Mouse (Mus musculus) forebrain, embryonic 14.5 days (tissue): Measurements from ENCODE around the gene Gm5726. TPM values are rescaled to one million over a fixed set of nuclear protein-coding genes. Genes with fewer than 3 reads are reported as not detected.
"Not testable (repeated sequence)": the region's sequence is repeated elsewhere in the genome, so short reads cannot be mapped to it uniquely, and the experiment has no call there.

Source experiments
- ATAC-seq: fragments of 200-750 bp; cut with Nextera tagmentation; 2 replicates; pipeline ENCODE4 v1.8.0; 2017; ENCODE audit warnings: mild to moderate bottlenecking, moderate library complexity
- DNase-seq: peaks from one replicate; pipeline ENCODE4 v3.0.0-alpha.2; 2015; ENCODE audit warnings: low spot score
- H3K27ac ChIP-seq: fragments of 300-500 bp; sonication (generic); 2 replicates; pipeline ENCODE4 v1.5.1; 2014; ENCODE audit warnings: low read depth, mild to moderate bottlenecking, control low read depth, low read length, moderate library complexity
- H3K27me3 ChIP-seq: fragments of 300-500 bp; sonication (generic); replicated peaks from 2 replicates; pipeline ENCODE4 v1.6.1; 2014; ENCODE audit warnings: low read length, control low read depth, mixed read lengths; ENCODE audit not compliant: control insufficient read depth, insufficient read depth
- H3K36me3 ChIP-seq: fragments of 300-500 bp; sonication (generic); 2 replicates; pipeline ENCODE4 v1.6.1; 2014; ENCODE audit warnings: low read length, control low read depth; ENCODE audit not compliant: control insufficient read depth, insufficient read depth
- H3K4me1 ChIP-seq: fragments of 300-500 bp; sonication (generic); 2 replicates; pipeline ENCODE4 v1.6.1; 2014; ENCODE audit warnings: antibody characterized with exemption, low read length, control low read depth; ENCODE audit not compliant: control insufficient read depth, insufficient read depth
- H3K4me2 ChIP-seq: fragments of 300-500 bp; sonication (generic); 2 replicates; pipeline ENCODE4 v1.6.1; 2014; ENCODE audit warnings: mild to moderate bottlenecking, control low read depth, low read length
- H3K4me3 ChIP-seq: fragments of 300-500 bp; sonication (generic); 2 replicates; pipeline ENCODE4 v1.5.1; 2014; ENCODE audit warnings: low read depth, low read length, control low read depth
- H3K9ac ChIP-seq: fragments of 300-500 bp; sonication (generic); 2 replicates; pipeline ENCODE4 v1.6.1; 2014; ENCODE audit warnings: mild to moderate bottlenecking, low read length, control low read depth, moderate library complexity
- H3K9me3 ChIP-seq: fragments of 300-500 bp; sonication (generic); replicated peaks from 2 replicates; pipeline ENCODE4 v1.6.1; 2016; ENCODE audit warnings: low read length, control low read depth, mixed read lengths; ENCODE audit not compliant: control insufficient read depth
- WGBS: fragments of 180-500 bp; shearing (Covaris S2); extraction: QIAGEN DNeasy Blood & Tissue Kit; methylation state at CpG from one replicate; pipeline ENCODE4 v1.1.7; 2014; 5-methylcytosine and 5-hydroxymethylcytosine counted together
- polyA plus RNA-seq: library from polyadenylated mRNA; unstranded; fragments of >200 nt; fragmentation: Nextera tagmentation; extraction: Ambion mirVana; gene quantifications from 2 replicates; pipeline ENCODE4 v1.2.1, GENCODE M21; 2014

The Gm5726 gene
- polyA plus RNA-seq, result not detected in 2 replicates

DNA sequence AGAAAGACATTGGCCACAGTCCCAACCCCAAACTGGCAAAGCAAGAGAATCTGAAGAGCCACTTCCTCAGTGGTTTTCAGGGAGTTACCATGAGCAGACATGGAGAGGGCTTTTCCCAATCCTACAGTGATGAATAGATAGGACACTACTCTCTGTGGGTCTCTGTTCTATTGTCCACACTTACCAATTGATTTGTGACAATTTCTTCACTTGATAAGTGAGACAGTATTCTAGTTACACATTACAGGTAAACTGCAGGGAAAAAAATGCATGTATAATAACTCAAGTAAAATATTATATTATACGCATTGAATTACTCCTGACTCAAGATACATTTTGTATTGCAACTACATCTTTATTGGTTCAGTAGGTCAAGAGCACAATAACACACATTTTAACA lies at the start of gene Gm5726:
Gene Gm5726 (minus strand): TSS at position 101 of the 400 bp plus-strand sequence.
- H3K9me3 ChIP-seq, H3K27ac ChIP-seq, H3K27me3 ChIP-seq, H3K4me1 ChIP-seq, H3K4me2 ChIP-seq, ATAC-seq, DNase-seq, H3K9ac ChIP-seq, H3K36me3 ChIP-seq, H3K4me3 ChIP-seq: not testable (repeated sequence)
- no CpG with 5 or more reads among the region's 1 CpGs for WGBS

DNA sequence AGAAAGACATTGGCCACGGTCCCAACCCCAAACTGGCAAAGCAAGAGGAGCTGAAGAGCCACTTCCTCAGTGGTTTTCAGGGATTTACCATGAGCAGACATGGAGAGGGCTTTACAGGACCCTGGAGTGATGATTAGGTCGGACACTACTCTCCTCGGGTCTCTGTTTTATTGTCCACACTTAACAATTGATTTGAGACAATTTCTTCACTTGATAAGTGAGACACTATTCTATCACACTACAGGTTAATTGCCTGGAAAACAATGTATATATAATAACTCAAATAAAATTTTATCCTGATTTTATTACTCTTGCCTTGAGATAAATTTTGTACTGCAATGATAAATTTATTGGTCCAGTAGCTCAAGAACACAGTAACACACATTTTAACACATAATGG lies 30.6 kb upstream of the Gm5726 start, which contains the start of gene Gm4141:
Gene Gm4141 (minus strand): TSS at position 101 of the 400 bp plus-strand sequence.
- not testable (repeated sequence) for DNase-seq, H3K36me3 ChIP-seq, H3K4me2 ChIP-seq, H3K4me3 ChIP-seq, H3K27me3 ChIP-seq, ATAC-seq, H3K9ac ChIP-seq, H3K27ac ChIP-seq, H3K4me1 ChIP-seq, H3K9me3 ChIP-seq
- WGBS, result no CpG with 5 or more reads among the region's 3 CpGs

DNA sequence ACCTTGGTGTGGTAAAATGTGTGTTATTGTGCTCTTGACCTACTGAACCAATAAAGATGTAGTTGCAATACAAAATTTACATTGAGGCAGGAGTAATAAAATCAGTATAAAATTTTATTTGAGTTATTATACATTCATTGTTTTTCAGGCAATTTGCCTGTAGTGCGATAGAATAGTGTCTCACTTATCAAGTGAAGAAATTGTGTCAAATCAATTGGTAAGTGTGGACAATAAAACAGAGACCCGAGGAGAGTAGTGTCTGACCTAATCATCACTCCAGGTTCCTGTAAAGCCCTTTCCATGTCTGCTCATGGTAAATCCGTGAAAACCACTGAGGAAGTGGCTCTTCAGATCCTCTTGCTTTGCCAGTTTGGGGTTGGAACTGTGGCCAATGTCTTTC lies 12.0 kb downstream of the Gm5726 start, which contains the start of gene Vmn1r104:
Gene Vmn1r104 (plus strand): TSS at position 301 of the 400 bp plus-strand sequence.
- DNase-seq, H3K4me1 ChIP-seq, H3K27ac ChIP-seq, H3K9me3 ChIP-seq, H3K4me3 ChIP-seq, ATAC-seq, H3K4me2 ChIP-seq, H3K27me3 ChIP-seq, H3K9ac ChIP-seq, H3K36me3 ChIP-seq: not testable (repeated sequence)
- no CpG with 5 or more reads among the region's 3 CpGs for WGBS

DNA sequence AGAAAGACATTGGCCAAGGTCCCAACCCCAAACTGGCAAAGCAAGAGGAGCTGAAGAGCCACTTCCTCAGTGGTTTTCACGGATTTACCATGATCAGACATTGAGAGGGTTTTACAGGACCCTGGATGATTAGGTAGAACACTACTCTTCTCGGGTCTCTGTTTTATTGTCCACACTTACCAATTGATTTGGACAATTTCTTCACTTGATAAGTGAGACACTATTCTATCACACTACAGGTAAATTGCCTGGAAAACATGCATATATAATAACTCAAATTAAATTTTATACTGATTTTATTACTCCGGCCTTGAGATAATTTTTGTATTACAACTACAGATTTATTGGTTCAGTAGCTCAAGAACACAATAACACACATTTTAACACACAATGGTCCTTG lies 35.1 kb downstream of the Gm5726 start, which contains the start of gene Vmn1r103:
Gene Vmn1r103 (minus strand): TSS at position 101 of the 400 bp plus-strand sequence.
- H3K9me3 ChIP-seq, H3K4me3 ChIP-seq, H3K9ac ChIP-seq, H3K36me3 ChIP-seq, H3K27ac ChIP-seq, H3K4me1 ChIP-seq, DNase-seq, H3K4me2 ChIP-seq, H3K27me3 ChIP-seq, ATAC-seq: not testable (repeated sequence)
- no CpG with 5 or more reads among the region's 3 CpGs for WGBS

Other genes starting within 250 kb of the Gm5726 start
- gene Gm4133, start 211.7 kb downstream of the Gm5726 start, polyA plus RNA-seq, result not detected in 2 replicates
- gene Gm5728, start 170.3 kb downstream of the Gm5726 start, polyA plus RNA-seq, result not detected in 2 replicates
- gene Vmn1r100, start 127.8 kb downstream of the Gm5726 start, polyA plus RNA-seq, result not detected in 2 replicates
- not detected in 2 replicates for gene Vmn1r101, start 103.2 kb downstream of the Gm5726 start, polyA plus RNA-seq
- not detected in 2 replicates for gene Gm10670, start 70.8 kb downstream of the Gm5726 start, polyA plus RNA-seq
- gene Vmn1r103, start 35.2 kb downstream of the Gm5726 start, polyA plus RNA-seq, result not detected in 2 replicates
- not detected in 2 replicates for gene Vmn1r104, start 11.9 kb downstream of the Gm5726 start, polyA plus RNA-seq
- gene Gm4141, start 30.5 kb upstream of the Gm5726 start, polyA plus RNA-seq, result not detected in 2 replicates
- not detected in 2 replicates for gene Gm4513, start 53.3 kb upstream of the Gm5726 start, polyA plus RNA-seq
- gene Vmn1r107, start 123.2 kb upstream of the Gm5726 start, polyA plus RNA-seq, result not detected in 2 replicates
- gene Vmn1r111, start 157.5 kb upstream of the Gm5726 start, polyA plus RNA-seq, result not detected in 2 replicates
- not detected in 2 replicates for gene Gm10668, start 184.9 kb upstream of the Gm5726 start, polyA plus RNA-seq
- gene Vmn1r112, start 225.4 kb upstream of the Gm5726 start, polyA plus RNA-seq, result not detected in 2 replicates
- not detected in 2 replicates for gene Vmn1r113, start 241.5 kb upstream of the Gm5726 start, polyA plus RNA-seq